Mouse (Mus musculus) heart, postnatal 14 days (tissue): ENCODE results near the gene Lxn. TPM values are rescaled to one million over a fixed set of nuclear protein-coding genes. Genes with fewer than 3 reads are reported as not detected.

ENCODE experiments used
- DNase-seq, 2 experiments: peaks; one replicate each; pipeline ENCODE4 v3.0.0; 2021 to 2022
- intact Hi-C: fragments of 180-260 bp; cut with DNase I; formaldehyde crosslinking; loops from one replicate; pipeline ENCODE4 v1.15.1; 2025
- long read RNA-seq, 2 experiments: library from polyadenylated mRNA; stranded (forward); transcript quantifications; one replicate each; pipeline ENCODE4 v2.0.0; 2021
- total RNA-seq, 2 experiments: library from RNA; stranded (reverse); gene quantifications; 2 replicates each; pipeline ENCODE4 v1.2.3; 2021

The Lxn gene
- 10 to 100 TPM; 11.2 to 12.8 TPM for total RNA-seq
- long read RNA-seq, experiment 1, transcript Lxn-201 (6 exons, 1,112 nt): major isoform, 18 of 18 reads
- long read RNA-seq, experiment 1, partial matches to known transcripts: 0 of 18 reads
- long read RNA-seq, experiment 1, other reads (novel, unspliced or antisense): 0 of 18 reads
- long read RNA-seq, experiment 2, transcript Lxn-201 (6 exons, 1,112 nt): major isoform, 9 of 9 reads
- long read RNA-seq, experiment 2, partial matches to known transcripts: 0 of 9 reads
- long read RNA-seq, experiment 2, other reads (novel, unspliced or antisense): 0 of 9 reads

DNA sequence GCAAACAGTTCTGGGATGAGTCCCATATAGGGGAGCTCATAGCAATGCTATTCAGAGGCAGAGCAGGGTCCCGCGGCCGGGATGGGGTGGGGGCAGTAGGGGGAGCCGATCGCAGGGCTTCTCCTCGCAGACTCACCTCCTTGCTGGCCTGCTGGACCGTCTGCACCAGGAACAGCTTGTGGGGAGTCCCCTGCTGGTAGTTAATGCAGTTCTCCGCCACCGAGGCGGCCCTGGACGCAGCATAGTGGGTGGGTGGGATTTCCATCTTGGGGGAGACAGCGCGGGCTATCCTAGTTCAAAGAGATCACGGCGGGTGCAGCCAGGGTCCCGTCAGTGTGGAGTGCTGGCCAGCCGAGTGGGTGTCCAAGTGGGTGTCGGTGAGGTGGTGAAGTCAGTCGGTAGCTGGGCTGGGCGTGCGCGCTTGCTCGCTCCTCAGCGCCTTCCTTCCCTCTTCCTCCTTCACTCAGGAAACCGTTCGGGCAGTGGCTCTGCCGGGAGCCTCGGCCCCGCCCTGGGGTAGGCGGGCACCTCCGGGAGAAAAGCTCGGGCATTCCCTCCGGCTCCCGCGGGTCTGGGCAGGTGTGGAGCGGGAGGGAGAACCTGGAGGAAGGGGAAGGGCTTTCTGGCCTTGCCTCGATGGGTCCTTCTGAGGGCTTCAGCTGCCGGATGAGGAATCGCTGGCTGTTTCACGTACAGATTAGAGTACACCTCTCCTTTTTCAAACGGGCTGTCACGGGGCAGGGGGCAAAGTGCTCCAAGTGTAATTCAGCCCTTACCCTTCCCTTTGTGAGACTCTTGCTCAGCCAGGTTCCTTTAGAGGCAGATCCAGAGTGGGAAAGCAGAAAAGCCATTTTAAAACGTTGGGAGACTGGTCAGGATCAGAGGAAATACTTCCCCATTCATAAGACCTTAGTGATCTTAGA is at the start of gene Lxn:
Lxn (minus strand) TSS at position 477 of the 923 bp plus-strand sequence.
- intact Hi-C loops: no loop called here
- peak; percentile 64 to 72 for DNase-seq

DNA sequence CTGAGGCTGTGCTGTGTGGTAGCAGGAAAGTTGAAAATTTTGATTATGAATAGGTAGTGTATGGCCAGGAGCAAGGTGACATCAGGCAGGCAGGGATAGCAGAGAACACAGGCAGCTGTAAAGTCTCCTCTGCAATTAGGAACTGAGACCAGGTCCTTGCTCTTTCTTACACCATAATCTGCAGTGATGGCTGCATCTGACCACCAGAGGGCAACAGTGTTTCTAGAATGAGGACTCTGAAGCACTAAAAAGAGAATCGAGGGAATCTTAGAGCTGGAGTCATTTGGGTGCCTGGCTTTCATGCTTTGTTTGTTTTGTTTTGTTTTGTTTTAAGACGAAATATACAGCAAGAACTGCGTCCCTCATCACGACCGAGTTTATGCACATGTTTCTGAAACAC is 49.1 kb upstream of the Lxn start:
- intact Hi-C loops: loop anchor here (1.0 kb wide), 2 partner anchors 55 to 532 kb away; no protein-coding TSS in a partner anchor
- peak; percentile 69 to 84 for DNase-seq

DNA sequence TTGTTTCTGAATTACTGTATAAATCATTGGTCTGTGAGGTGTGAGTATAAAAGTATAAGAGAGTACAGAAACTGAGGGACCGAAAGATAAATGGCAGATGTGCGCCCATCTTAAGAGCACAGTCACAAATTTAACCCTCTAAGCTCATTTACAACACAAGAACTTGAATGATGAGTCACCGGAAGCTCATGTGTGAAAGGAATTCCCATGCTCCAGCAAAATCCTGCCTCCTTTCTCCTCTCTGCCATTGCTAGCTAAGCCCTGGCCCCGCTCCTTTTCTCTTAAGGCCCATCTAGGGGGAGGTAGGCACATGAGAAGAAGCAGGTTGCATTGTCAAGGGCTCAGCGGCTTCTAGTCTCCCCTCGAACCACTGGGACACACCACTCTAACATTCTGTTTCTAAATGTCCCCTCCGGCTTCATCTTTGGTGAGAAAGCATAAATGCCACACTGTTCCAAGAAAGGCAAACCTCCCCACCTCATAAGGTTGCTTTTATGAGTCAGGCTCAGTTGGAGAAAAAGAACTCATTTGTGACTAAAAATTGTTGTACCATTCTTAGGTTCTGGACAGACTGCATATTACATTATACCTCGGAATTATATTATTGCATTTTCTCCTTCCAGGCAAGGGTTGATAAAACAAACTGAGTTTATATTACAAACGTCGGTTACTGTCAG is 44.6 kb upstream of the Lxn start:
- no peak for DNase-seq
- intact Hi-C loops: no loop called here

DNA sequence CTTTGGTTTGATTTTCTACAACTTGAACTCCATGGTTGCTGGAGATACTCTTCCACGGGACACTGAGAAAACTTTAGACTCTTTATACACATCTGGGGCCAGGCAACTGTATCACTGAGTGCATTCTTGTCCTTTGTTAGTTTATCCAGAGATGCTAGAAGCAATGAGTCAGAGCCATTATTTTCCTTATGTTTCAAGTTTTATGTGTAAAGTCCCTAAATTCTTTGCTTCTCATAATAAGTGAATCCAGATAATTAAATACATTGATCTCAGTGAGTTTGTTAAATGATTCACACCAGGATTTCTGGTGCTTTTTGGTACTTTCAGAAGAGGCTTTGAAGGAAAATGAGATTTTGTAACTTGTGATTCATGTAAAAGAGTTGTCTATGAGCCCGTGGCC is 41.6 kb upstream of the Lxn start:
- intact Hi-C loops: no loop called here

DNA sequence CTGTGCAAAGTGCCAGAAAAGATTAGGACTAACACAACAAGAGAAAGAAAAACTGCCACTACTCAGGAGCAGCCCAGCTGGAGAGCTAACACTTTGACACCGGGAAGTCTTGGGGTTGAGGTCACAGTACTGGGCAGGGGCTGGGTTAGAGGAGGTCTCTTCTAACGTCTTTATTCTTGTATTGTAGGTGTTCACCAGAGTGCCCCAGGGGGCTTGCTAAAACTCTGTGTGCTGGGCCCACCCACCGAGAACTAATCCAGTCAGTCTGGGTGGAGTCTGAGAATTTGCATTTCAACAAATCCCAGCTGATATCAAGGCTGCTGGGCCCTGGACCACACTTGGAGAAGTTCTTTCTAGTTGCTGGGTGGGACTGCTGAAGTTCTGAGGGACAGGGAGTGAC is 40.2 kb upstream of the Lxn start:
- DNase-seq: no peak
- intact Hi-C loops: no loop called here

More for the DNA sequence above, 41.6 kb upstream of the Lxn start:
- no peak for DNase-seq

DNA sequence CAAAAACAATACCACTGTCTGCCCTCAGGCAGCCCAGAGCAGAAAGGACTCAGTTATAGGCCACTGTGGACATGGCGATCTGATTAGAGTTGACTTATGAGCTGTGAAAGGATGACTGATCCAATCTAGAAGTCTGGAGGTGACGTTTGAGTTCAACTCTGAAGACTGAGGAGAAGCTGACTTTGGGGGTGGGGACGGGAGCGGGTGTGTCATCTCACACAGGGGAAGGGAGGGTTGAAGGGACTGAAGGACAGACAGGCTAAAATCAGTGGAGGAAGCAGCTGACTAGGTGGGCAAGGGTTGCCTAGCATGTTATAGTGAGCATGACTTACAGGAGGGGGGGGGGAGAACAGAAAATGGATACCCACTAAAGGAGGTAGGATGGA is 35.7 kb upstream of the Lxn start:
- intact Hi-C loops: no loop called here
- no peak for DNase-seq

DNA sequence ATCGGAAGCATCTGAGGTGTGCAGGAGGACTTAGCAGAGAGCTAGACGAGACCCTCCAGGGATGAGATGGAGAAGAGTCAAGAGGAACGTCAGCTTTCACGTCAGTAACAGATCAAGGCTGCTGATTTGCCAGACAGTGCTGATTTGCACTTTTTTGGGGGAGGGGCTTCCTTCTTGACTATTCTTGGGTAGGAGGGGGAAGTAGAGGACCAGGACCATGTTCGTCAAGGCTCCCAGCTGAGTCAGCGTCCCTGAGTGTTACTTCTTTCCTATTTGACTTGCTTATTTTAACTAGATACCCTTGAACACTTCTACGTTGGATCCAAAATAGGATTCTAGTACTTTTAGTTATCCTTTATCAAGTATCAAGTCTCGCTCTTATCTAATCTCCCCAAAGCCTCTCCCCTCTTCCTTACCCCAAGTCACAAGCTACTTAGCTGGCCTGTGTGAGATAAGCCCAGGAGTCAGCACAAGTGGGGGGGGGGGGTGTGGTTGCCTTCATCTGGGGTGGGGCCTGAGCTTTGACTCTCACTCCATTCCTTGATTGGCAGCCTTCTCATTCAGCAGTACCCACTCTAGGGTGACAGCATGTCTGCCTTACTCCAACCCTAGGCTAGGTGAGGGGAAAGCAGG is 35.2 kb upstream of the Lxn start:
- no peak for DNase-seq
- intact Hi-C loops: no loop called here

DNA sequence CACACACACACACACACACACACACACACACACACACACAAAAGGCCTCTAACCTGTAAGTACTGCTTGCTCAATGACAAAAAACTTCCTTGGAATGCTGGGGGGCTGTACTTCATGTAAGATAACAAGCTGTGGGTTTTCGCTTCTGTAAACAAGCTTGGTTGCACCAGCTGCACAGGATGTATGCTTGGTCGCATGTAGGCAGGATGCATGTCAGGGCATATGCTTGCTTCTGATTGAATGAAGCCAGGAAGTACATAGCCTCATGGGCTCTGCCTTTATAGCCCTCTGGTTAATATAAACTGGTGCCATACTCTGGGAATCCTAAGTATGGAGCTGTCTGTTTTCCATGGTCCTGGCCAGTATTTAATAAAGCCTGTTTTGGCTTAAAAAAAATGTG is 34.3 kb upstream of the Lxn start:
- no peak for DNase-seq

DNA sequence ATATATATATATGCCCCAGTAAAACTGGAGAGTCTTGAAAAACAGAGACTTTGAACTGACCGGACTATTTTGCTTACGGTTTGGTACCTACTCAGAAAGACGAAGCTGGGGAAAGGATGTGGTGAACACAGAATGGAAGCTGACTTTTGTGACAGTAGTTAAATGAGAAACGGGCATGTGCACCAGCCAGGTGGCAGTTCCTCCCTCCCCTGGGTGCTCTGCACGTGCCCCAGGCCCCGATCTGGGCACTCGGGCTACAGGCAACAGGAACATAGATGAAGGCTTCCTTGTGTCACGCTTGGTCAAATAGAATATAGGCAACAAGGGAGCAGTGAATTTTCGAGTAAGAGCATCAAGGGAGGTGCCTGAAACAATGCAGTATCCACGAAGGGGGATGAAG is 32.6 kb upstream of the Lxn start:
- intact Hi-C loops: no loop called here
- no peak for DNase-seq

More for the DNA sequence above, 34.3 kb upstream of the Lxn start:
- intact Hi-C loops: no loop called here

DNA sequence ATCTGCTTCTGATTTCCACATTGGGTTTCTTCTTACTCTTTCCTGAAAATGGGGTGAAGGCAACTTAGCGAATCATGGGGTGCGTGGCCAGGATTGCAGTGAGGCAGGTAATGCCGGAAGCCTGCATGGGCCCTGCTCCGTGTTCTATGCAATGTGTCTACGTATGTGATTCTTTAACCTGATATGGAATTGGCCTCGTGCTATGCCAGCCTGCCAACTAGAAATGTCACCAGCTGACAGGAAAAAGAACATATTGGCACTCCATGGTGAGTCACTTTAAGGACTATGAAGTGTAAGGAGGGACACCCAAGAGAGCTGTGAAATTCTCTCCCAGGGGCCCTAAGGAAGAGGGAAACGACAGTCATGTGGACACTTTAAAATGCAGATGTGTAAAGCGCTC is 29.4 kb upstream of the Lxn start:
- intact Hi-C loops: no loop called here
- no peak for DNase-seq

DNA sequence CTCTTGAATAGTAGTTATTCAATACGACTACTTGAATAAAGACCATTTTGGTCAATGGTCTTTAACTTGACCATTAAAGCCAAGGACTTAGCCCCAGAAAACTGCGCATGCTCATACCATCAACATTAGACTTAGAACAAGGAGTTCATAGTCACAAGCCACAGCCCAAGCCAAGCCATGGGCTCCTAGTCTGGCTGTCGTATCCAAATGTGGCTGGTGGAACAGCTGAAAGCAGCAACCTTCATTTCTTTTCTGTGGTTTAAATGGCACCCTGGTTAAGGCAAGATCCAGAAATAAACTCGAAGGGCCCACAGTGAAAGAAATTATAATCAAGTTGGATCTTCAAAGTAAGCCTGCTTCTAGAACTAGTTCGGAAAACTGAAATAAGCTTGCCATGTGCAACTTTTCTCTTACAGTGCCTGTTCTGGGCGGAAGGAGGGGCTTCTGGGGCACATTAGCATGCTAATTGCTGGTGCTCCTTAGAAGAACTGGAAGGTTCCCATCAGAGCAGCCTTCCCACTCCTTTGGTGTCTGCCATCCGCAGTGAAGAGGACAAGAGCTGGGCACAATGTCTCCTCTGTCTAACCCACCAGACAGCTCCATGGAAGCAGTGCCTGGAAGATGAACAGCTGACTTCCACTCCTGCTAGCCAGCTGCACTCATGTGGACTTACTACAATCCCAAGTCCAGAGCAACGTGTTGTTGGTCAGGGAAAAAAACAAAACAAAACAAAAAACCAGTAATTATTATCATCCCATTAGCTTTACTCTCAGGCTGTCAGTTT is 28.6 kb upstream of the Lxn start:
- intact Hi-C loops: no loop called here

DNA sequence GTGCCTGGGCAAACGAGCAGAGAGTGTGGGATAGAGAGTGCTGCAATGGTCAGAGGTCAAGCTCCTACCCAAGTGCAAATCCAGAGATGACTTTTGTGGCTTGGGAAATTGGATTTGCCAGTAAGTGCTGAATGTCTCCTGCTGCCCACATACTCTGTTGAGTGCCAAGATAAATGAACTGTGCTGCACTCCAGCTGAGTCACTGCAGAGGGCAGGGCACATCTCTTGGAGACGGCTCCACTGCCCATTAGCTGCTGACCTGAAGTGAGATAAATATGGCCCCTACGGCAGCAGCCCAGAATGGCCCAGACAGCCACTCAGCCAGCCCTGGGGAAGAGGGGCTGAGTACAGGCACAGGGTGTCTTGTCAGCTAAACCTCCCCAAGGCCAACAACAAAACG is 26.4 kb upstream of the Lxn start:
- intact Hi-C loops: no loop called here
- DNase-seq: no peak

More for the DNA sequence above, 28.6 kb upstream of the Lxn start:
- no peak for DNase-seq

DNA sequence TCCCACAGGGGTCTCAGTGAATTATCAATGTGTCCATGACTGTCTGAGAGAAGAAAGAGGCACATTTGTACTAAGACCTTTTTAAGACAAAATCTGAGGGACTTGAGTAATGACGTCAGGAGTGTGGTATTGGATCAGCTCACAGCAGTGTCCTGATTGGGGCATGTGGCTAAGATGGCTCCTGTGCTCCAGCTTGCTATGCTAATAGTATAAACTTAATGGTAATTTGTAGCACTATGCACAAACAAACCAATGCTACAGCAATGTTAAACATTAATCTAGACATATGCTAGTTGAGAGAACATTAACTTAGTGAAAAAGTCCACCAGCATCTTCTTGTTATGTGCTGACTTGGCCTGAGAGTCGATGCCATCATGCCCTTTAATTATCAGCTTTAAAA is 21.5 kb upstream of the Lxn start:
- intact Hi-C loops: no loop called here
- DNase-seq: no peak

DNA sequence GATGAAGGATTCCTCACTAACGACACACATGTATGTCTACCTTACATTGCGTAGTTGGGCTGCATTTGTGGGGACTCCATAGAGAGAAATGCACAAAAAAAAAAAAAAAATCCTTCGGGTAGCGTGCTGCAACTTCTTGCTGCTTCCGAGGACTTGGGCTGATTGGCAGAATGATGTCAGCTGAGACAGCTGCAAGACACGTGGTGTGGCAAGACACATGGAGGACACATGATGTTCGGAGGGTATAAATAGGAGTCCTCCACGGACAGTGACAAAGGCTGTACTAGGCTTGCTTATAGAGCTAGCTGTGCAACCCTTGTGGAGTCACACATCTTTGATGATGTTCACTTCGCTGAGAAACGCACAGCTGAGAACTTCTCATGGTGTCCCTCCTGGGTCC is 18.7 kb upstream of the Lxn start:
- DNase-seq: no peak
- intact Hi-C loops: no loop called here

DNA sequence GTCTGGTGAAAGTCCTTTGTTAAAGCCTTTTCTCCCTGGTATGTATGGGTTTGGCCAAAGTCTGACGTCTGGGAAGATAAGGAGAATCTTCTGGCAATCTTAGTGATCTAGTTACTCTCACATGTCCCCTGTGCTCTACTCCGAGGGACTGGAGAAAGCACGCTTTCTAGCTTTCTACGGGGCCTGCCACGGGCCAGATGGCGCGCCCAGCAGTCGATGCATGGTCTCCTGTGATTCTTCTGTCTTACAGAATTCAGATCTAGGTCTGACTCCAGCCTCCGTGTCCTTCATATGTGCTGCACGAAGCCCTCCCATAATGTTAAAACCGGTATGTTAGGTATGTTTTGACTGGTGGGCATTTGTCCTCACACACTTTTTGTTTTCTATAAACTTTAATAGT is 16.1 kb upstream of the Lxn start:
- intact Hi-C loops: no loop called here
- DNase-seq: no peak

DNA sequence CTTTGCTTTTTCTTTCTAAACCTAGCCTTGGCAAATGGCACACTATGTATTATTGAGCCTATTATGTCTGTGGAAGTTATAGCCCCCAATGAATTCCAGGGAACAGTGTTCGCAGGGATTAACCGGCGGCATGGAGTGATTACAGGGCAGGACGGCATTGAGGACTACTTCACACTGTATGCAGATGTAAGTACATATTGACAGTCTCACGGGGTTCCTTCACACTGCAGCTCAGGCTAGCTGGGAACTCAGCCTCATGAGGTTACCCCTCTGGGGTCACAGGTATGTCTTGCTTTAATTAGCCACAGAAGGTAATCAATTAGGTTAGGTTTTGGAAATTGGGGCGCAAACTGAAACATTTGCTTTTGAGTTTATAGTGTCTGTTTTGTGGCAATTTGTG is 9.7 kb upstream of the Lxn start:
- no peak for DNase-seq
- intact Hi-C loops: no loop called here

DNA sequence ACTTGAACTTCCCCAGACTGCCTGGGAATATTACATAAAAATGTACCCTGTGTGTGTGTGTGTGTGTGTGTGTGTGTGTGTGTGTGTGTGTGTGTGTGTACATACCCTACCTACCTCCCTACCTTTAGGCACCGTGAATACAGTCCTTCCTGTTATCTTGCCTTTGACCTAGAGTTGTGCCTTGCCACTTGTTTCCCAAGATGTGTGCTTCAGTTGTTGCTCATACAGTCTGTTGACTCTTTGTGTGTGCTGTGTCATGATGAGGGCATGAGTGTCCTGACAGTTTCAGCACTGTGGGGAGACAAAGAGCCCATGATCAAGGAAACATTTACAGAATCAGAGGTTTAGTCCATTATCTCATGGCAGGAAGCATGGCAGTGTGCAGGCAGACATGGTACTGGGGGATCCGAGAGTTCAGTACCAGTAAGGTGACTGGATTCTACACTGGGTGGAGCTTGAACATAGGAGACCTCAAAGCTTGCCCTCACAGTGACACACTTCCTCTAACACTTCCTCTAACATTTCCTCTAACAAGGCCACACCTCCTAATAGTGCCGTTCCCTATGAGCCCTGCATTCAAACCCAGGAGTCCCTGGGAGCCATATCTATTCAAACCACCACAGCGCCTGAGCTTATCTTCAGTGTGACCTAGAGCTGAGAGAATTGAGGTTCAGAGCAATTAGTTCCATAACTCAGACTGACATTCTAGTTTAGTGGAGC is 7.8 kb upstream of the Lxn start:
- no peak for DNase-seq
- intact Hi-C loops: no loop called here

DNA sequence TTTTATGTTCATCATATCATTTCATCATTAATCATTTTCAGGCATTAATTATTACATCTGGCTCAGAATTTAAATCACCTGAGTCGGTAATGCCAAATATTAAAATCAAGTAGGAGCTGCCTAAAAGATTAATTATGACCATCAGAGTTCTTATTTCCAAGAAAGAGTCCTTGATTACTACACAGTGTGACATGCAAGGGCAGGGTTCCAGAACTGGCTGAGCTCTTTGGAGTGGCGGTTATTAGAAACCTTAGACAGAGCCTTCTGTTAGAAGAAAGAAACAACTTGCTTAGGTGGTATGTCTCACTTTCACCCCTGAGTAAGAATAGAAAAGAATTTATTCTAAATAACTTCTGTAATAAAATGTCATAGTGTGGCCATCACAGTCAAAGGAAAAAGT is 3.6 kb upstream of the Lxn start:
- DNase-seq: no peak
- intact Hi-C loops: no loop called here

DNA sequence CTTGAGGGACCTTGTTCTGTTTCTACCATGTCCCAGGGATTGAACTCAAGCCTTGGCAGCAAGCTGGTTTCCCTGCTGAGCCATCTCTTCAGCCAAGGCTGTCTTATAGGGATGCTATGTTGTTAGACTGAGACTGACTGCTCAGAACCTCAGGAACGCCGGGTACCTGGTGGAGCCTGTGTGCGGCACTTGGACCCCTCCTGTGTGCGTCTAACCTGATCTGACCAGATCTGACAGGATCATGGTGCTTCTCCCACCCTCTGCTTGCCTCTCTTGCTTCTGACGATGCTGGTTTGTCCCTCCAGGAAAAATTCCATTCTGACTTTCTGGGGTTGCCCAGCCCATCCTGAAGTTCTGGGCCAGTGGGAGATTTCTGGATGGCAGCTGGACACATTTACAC is 2.9 kb upstream of the Lxn start:
- intact Hi-C loops: no loop called here
- no peak for DNase-seq
